In the genomic region with DNA sequence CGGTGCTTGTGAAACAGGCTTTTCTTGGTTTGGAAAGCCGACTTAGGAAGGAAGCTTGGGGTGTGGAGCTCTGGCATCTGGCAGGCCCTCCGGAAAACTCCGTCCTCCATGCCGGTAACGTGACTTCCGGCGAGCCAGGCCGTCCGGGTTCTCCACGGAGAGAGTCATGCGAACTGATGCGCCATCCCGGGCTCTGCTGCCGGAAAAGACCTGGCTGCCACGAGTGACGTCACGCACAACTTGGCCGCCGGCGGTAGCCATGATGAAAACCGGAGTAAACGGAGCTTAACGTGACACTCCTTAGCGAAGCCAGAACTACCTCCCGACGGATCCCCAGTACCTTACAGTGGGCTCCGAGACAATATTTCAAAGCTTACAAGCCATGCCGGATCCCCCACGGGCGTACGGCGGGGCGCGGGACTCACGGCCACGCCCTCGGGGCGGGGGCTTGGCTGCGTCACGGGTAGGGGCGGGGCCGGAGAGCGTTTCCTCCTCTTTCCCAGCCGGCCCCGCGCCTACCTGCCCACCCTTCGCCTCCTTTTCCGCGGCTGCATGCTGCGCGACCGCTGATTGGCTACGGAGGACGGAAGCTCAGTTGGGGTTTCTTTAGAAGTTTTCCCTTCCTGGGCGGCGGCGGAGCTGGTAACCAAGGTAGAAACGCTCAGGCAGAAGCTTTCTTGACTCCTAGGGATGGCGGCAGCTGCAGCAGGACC, we compare ENCODE assay signal across 8 mouse cellular contexts. TPM values are rescaled to one million over a fixed set of nuclear protein-coding genes. Genes with fewer than 3 reads are reported as not detected.
DNase-seq lines count a peak whose midpoint lies in the region; ATAC-seq lines count a peak whose summit lies in the region.

Sugt1 (plus strand) TSS at position 553 of the 713 bp plus-strand sequence.

- intact Hi-C loops in gastrocnemius, postnatal 14 days (cut with DNase I; ENCODE audit: low total_unique reads) = no loop called here
- intact Hi-C loops in left cerebral cortex, postnatal 10 days (cut with DNase I) = loop anchor here (5.0 kb wide), 1 partner anchor 105 kb away; the partner anchor contains the start of genes Elf1 and Wbp4

- peak; percentile 98 to 99 for DNase-seq in adrenal gland, adult (ENCODE audit: inconsistent age in 2 of 2, low spot score in 1 of 2)
- DNase-seq in embryo, embryonic 10.5 days (ENCODE audit: low spot score) = peak; percentile 96
- peak; percentile 96 for DNase-seq in gastrocnemius, postnatal 14 days
- peak; percentile 97 to 98 for DNase-seq in left cerebral cortex, postnatal 10 days (ENCODE audit: extremely low spot score in 1 of 2, low spot score in 2 of 2)
- DNase-seq in right cerebral cortex, postnatal 25 days = peak; percentile 98
- DNase-seq in urinary bladder, postnatal 4 days (ENCODE audit: low spot score in 2 of 2) = peak; percentile 93 to 94

- ATAC-seq in inflammation-experienced regulatory T-cells, adult 6 months = peak; percentile 93
- peak; percentile 97 for ATAC-seq in megakaryocyte-erythroid progenitor cell, adult 5-6 weeks (replicated peaks; ENCODE audit: low FRiP score, low TSS enrichment, poor library complexity, severe bottlenecking)

RNA-seq across cellular contexts. Expression of gene Sugt1, which starts in this region (rescaled TPM):
- total RNA-seq in gastrocnemius, postnatal 14 days (2021) = 10 to 100 TPM; 67.2 to 69.8 TPM
- polyA plus RNA-seq in inflammation-experienced regulatory T-cells, adult 6 months (2017; shearing (Covaris generic)) = 100 to 1,000 TPM; 131 to 226 (median 153) TPM
- 10 to 100 TPM; 77.9 to 92.8 TPM for total RNA-seq in left cerebral cortex, postnatal 10 days (2021)
- 76.0 and 94.6 TPM in 2 replicates for total RNA-seq in megakaryocyte-erythroid progenitor cell, adult 5-6 weeks (2014; fragmentation: Nextera tagmentation)
- total RNA-seq in megakaryocyte-erythroid progenitor cell, adult 5-6 weeks (2017) = 121 and 127 TPM in 2 replicates

Comparison
In these comparisons a context has a peak if more than half of its experiments do, and no peak if none do; other contexts are left out.
1. Peak in every context shown above with its lines: DNase-seq and ATAC-seq.